Mouse (Mus musculus): ENCODE measurements around the gene Itgb1bp1. TPM values are rescaled to one million over a fixed set of nuclear protein-coding genes. Genes with fewer than 3 reads are reported as not detected.

The Itgb1bp1 gene
- polyA plus RNA-seq, 1 experiment from 2014 or later, result 45.8 TPM

GRCm38 (mm10) chr12:21321170-21321569 lies 35.1 kb upstream of the Itgb1bp1 start:
- no peak overlapping the region for H3K27ac ChIP-seq
- WGBS, result 83% methylated on average over 9 of the region's 9 CpGs
- no peaks in the 10 kb centered on the region for H3K27me3 ChIP-seq
- H3K9me3 ChIP-seq (replicated peaks), result no peaks in the 10 kb centered on the region
- H3K9ac ChIP-seq, result no peak overlapping the region
- no peak overlapping the region for H3K4me3 ChIP-seq (replicated peaks)
- H3K4me1 ChIP-seq, result peaks cover 15% of the 10 kb centered on the region
- no peak overlapping the region for H3K4me2 ChIP-seq
- no peak for ATAC-seq (replicated peaks; ENCODE audit: low FRiP score)
- peaks cover 65% of the 10 kb centered on the region for H3K36me3 ChIP-seq

- no peaks in the 10 kb centered on the region for H3K9me3 ChIP-seq (replicated peaks)
- H3K4me1 ChIP-seq, result peaks cover 18% of the 10 kb centered on the region
- no peak for ATAC-seq (replicated peaks; ENCODE audit: low FRiP score)
- H3K36me3 ChIP-seq, result peaks cover 56% of the 10 kb centered on the region
- WGBS, result 86% methylated on average over 4 of the region's 4 CpGs
- H3K27ac ChIP-seq, result no peak overlapping the region
- no peak overlapping the region for H3K4me3 ChIP-seq (replicated peaks)
- H3K4me2 ChIP-seq, result no peak overlapping the region
- no peaks in the 10 kb centered on the region for H3K27me3 ChIP-seq
- no peak overlapping the region for H3K9ac ChIP-seq
These were observed 34.2 kb upstream of the Itgb1bp1 start for GRCm38 (mm10) chr12:21320317-21320716.

GRCm38 (mm10) chr12:21318143-21318895 lies 32.2 kb upstream of the Itgb1bp1 start:
- Histone ChIP-seq H3K9me3 (replicated peaks) (no peaks in the 10 kb centered on the region), H3K36me3 (peaks cover 59% of the 10 kb centered on the region), H3K9ac (no peak overlapping the region), H3K4me2 (no peak overlapping the region), H3K27me3 (no peaks in the 10 kb centered on the region), H3K4me3 (replicated peaks) (no peak overlapping the region), H3K27ac (no peak overlapping the region), H3K4me1 (peaks cover 18% of the 10 kb centered on the region)
- ATAC-seq (replicated peaks; ENCODE audit: low FRiP score), result no peak
- 69% methylated on average over 12 of the region's 12 CpGs for WGBS

DNA sequence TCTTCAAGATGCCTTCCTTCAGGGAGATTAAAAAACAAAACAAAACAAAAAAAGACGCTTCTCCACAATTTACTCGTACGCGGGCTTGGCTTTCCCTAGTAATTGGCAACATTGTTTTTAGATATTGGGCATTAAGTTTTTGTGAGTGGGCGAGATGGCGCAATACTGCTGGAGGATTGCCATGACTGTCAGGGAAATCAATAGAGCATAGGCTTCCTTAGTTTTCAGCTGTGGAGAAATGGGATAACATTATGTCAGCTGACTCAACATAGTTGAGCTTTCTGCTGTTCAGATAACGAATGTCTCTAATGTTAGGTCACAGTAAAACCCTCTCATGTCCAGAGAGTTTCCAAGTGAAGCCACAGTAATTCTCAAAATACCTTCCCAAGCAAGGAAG lies 30.8 kb upstream of the Itgb1bp1 start:
- no peaks in the 10 kb centered on the region for H3K9me3 ChIP-seq (replicated peaks)
- peaks cover 18% of the 10 kb centered on the region for H3K4me1 ChIP-seq
- ATAC-seq (replicated peaks; ENCODE audit: low FRiP score), result no peak
- peak overlapping the region; percentile 64 for H3K4me2 ChIP-seq
- H3K36me3 ChIP-seq, result peaks cover 58% of the 10 kb centered on the region
- H3K9ac ChIP-seq, result peak overlapping the region; percentile 79
- peak overlapping the region; percentile 80 for H3K4me3 ChIP-seq (replicated peaks)
- 38% methylated on average over 7 of the region's 7 CpGs for WGBS
- H3K27ac ChIP-seq, result peak overlapping the region; percentile 89
- no peaks in the 10 kb centered on the region for H3K27me3 ChIP-seq

DNA sequence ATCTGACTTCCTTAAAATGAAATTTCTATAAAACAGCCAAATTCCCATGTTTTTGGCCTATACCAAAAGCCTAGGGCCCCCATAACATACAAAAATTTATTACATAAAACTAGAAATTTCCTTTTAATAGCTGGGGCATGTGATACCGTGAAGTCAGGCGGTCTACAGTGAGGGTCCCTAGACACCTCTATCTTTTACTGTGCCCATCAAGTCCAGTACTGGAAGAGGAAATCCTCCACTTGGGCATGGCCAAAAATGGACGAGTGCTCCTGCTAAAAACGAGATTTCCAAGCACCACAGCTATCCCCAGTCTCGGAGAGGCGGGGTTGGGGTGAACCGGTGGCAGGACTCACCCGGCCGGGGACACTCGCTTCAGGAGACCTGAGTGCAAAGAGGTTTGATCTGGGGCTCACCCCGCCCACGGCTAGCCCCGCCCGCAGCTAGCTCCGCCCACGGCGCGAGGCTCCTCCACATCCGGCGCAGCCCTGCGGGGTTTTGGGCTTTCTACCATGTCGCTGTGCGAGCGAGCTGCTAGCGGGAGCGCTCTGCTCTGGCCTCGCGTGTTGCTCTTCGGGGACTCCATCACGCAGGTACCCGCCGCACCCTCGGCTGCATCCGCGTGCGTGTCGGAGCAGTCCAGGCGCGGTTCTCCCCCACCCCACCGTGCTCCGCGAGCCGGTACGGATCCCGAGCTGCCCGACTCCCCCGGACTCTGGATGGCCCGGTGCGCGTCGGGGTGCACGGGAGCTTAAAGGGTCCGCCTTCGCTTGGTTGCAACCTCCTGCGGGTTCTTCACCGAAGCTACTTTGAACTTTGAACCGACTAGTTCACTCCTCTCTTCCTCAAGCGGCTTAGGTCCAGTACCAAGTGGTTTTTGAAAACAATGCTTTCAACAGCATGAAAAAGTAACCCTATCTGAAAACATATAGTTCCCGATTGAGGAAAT lies 30.1 kb upstream of the Itgb1bp1 start, which contains the start of gene Iah1:
Gene Iah1, plus strand, starts transcription at position 467 of the 946 bp plus-strand sequence.
- Histone ChIP-seq H3K27me3 (no peaks in the 10 kb centered on the region), H3K36me3 (peaks cover 60% of the 10 kb centered on the region), H3K4me1 (peaks cover 18% of the 10 kb centered on the region), H3K4me2 (peak within 1 kb of the TSS; percentile 64), H3K27ac (peak within 1 kb of the TSS; percentile 89), H3K9ac (peak within 1 kb of the TSS; percentile 79), H3K4me3 (replicated peaks) (peak within 1 kb of the TSS; percentile 80), H3K9me3 (replicated peaks) (no peaks in the 10 kb centered on the region)
- 2% methylated on average over 57 of the region's 59 CpGs for WGBS
- ATAC-seq (replicated peaks; ENCODE audit: low FRiP score), result peak; percentile 95

- H3K27me3 ChIP-seq, result no peaks in the 10 kb centered on the region
- H3K9ac ChIP-seq, result no peak overlapping the region
- H3K27ac ChIP-seq, result no peak overlapping the region
- no peak overlapping the region for H3K4me3 ChIP-seq (replicated peaks)
- H3K36me3 ChIP-seq, result peaks cover 80% of the 10 kb centered on the region
- no peaks in the 10 kb centered on the region for H3K9me3 ChIP-seq (replicated peaks)
- H3K4me1 ChIP-seq, result peaks cover 7% of the 10 kb centered on the region
- ATAC-seq (replicated peaks; ENCODE audit: low FRiP score), result no peak
- no peak overlapping the region for H3K4me2 ChIP-seq
- WGBS, result 72% methylated on average over 5 of the region's 5 CpGs
These were observed 26.1 kb upstream of the Itgb1bp1 start for GRCm38 (mm10) chr12:21312201-21312600.

- Histone ChIP-seq H3K9me3 (replicated peaks) (no peaks in the 10 kb centered on the region), H3K36me3 (peaks cover 97% of the 10 kb centered on the region), H3K27ac (no peak overlapping the region), H3K9ac (no peak overlapping the region), H3K4me3 (replicated peaks) (no peak overlapping the region), H3K27me3 (no peaks in the 10 kb centered on the region), H3K4me2 (no peak overlapping the region), H3K4me1 (no peaks in the 10 kb centered on the region)
- WGBS, result 69% methylated on average over 4 of the region's 4 CpGs
- no peak for ATAC-seq (replicated peaks; ENCODE audit: low FRiP score)
These were observed 20.6 kb upstream of the Itgb1bp1 start for GRCm38 (mm10) chr12:21306721-21307120.

DNA sequence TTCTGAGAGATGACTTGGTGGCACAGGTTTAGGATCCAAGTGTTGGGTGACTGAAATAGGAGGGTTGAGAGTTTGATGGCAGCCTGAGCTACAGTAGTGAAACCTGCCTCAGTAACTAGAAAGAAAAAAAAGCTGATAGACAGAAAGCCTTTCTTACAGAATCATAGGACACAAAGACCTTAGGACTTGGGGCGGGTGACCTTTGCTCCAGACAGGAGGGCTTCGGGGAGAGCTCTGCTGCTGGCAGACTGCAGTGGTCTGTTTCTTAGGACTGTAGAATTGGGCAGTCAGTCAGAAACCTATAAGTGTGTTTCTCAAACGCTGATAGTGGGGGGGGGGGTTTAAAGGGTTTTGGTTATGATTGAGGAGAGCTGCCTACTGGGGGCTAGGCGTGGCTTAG lies 19.7 kb upstream of the Itgb1bp1 start:
- WGBS, result 93% methylated on average over 4 of the region's 4 CpGs
- H3K9ac ChIP-seq, result no peak overlapping the region
- H3K27ac ChIP-seq, result no peak overlapping the region
- ATAC-seq (replicated peaks; ENCODE audit: low FRiP score), result no peak
- H3K9me3 ChIP-seq (replicated peaks), result no peaks in the 10 kb centered on the region
- H3K36me3 ChIP-seq, result peaks cover 97% of the 10 kb centered on the region
- no peak overlapping the region for H3K4me2 ChIP-seq
- no peak overlapping the region for H3K4me3 ChIP-seq (replicated peaks)
- H3K4me1 ChIP-seq, result no peaks in the 10 kb centered on the region
- no peaks in the 10 kb centered on the region for H3K27me3 ChIP-seq

DNA sequence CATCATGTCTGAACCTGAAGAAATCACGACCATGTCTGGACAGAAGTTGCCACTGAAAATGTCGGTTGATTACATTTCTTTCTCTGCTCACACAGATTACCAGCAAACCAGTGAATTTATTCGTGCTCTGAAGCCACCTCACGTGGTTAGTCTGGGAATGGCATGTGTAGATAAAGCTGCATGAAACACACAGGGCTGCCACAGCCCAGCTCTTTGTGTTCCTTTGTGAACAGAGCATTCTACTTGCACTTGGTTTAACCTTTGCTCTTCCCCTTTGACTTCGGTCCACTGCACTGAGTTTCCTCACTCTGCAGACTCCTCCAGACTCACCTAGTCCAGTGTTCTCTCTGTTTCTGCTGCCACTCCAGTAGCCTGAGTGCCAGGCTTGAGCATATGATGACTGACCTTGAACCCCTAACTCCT lies 16.3 kb upstream of the Itgb1bp1 start:
- Histone ChIP-seq H3K27me3 (no peaks in the 10 kb centered on the region), H3K4me1 (no peaks in the 10 kb centered on the region), H3K9ac (no peak overlapping the region), H3K4me2 (no peak overlapping the region), H3K27ac (peak overlapping the region; percentile 52), H3K36me3 (peaks cover 96% of the 10 kb centered on the region), H3K4me3 (replicated peaks) (no peak overlapping the region), H3K9me3 (replicated peaks) (no peaks in the 10 kb centered on the region)
- ATAC-seq (replicated peaks; ENCODE audit: low FRiP score), result peak; percentile 82
- 82% methylated on average over 5 of the region's 5 CpGs for WGBS

GRCm38 (mm10) chr12:21301932-21302331 lies 15.8 kb upstream of the Itgb1bp1 start:
- Histone ChIP-seq H3K36me3 (peaks cover 96% of the 10 kb centered on the region), H3K4me2 (no peak overlapping the region), H3K4me1 (no peaks in the 10 kb centered on the region), H3K27me3 (no peaks in the 10 kb centered on the region), H3K9ac (no peak overlapping the region), H3K27ac (peak overlapping the region; percentile 52), H3K9me3 (replicated peaks) (no peaks in the 10 kb centered on the region), H3K4me3 (replicated peaks) (no peak overlapping the region)
- 81% methylated on average over 8 of the region's 8 CpGs for WGBS
- ATAC-seq (replicated peaks; ENCODE audit: low FRiP score), result peak; percentile 80

- peaks cover 96% of the 10 kb centered on the region for H3K36me3 ChIP-seq
- no peaks in the 10 kb centered on the region for H3K27me3 ChIP-seq
- peak overlapping the region; percentile 24; the same call in 1 of the 2 replicates for H3K27ac ChIP-seq
- no peak overlapping the region for H3K9ac ChIP-seq
- ATAC-seq (replicated peaks; ENCODE audit: low FRiP score), result no peak
- no peak overlapping the region for H3K4me3 ChIP-seq (replicated peaks)
- H3K4me2 ChIP-seq, result no peak overlapping the region
- no peaks in the 10 kb centered on the region for H3K9me3 ChIP-seq (replicated peaks)
- H3K4me1 ChIP-seq, result no peaks in the 10 kb centered on the region
- WGBS, result 83% methylated on average over 7 of the region's 7 CpGs
These were observed 15.2 kb upstream of the Itgb1bp1 start for GRCm38 (mm10) chr12:21301324-21301723.

- H3K36me3 ChIP-seq, result peaks cover 98% of the 10 kb centered on the region
- no peaks in the 10 kb centered on the region for H3K27me3 ChIP-seq
- H3K9ac ChIP-seq, result no peak overlapping the region
- 95% methylated on average over 11 of the region's 11 CpGs for WGBS
- no peak overlapping the region for H3K4me2 ChIP-seq
- H3K4me1 ChIP-seq, result no peaks in the 10 kb centered on the region
- no peak for ATAC-seq (replicated peaks; ENCODE audit: low FRiP score)
- H3K9me3 ChIP-seq (replicated peaks), result no peaks in the 10 kb centered on the region
- H3K4me3 ChIP-seq (replicated peaks), result no peak overlapping the region
- no peak overlapping the region for H3K27ac ChIP-seq
These were observed 12.8 kb upstream of the Itgb1bp1 start for GRCm38 (mm10) chr12:21298856-21299255.

All from kidney, embryonic 15.5 days (tissue).